Comparison of ENCODE assay signal across 8 mouse cellular contexts in the genomic region with DNA sequence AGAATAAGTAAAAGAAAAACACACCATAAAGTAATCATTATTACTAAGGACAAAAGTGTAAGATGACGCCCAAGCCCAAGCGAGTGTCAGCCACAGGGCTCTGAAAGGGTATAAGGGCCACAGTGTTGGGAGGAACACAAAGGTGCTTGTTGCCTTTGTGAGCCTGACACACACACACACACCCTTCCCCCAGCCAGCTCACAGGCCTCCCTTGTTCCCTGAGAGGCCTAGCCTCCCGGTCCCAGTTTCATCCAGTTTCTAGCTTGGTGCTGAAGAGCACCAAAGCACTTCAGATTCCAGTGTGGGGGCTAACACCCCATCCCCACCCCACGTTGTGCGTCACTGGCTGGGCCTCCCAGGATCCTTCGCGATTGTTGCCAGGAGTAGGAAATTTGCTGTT. TPM values are rescaled to one million over a fixed set of nuclear protein-coding genes. Genes with fewer than 3 reads are reported as not detected.
DNase-seq lines count a peak whose midpoint lies in the region; ATAC-seq and TF ChIP-seq lines count a peak whose summit lies in the region.

No protein-coding gene starts in this region.

- no peak for DNase-seq in left cerebral cortex, adult 2 months (ENCODE audit: extremely low spot score in 1 of 2, low spot score in 2 of 2)
- no peak for DNase-seq in left cerebral cortex, postnatal 4 days
- peak; percentile 35 for DNase-seq in embryonic facial prominence, embryonic 14.5 days (ENCODE audit: low spot score)
- peak; percentile 20 to 40 for DNase-seq in kidney, postnatal 4 days
- no peak for DNase-seq in urinary bladder, postnatal 36 days (ENCODE audit: low spot score in 2 of 2)
- DNase-seq in urinary bladder, adult 2 months (ENCODE audit: low spot score) = no peak

- no peaks in the 10 kb centered on the region for H3K9me3 ChIP-seq in embryonic facial prominence, embryonic 14.5 days (ENCODE audit: control insufficient read depth, low read length)
- H3K9me3 ChIP-seq in neural tube, embryonic 13.5 days = no peaks in the 10 kb centered on the region

- no peak overlapping the region for H3K4me2 ChIP-seq in embryonic facial prominence, embryonic 14.5 days (ENCODE audit: low read depth, low read length)
- no peak overlapping the region for H3K4me2 ChIP-seq in neural tube, embryonic 13.5 days

- no peak overlapping the region for H3K9ac ChIP-seq in embryonic facial prominence, embryonic 14.5 days (ENCODE audit: low read depth, low read length)
- H3K9ac ChIP-seq in neural tube, embryonic 13.5 days = no peak overlapping the region

- H3K27me3 ChIP-seq in embryonic facial prominence, embryonic 14.5 days (replicated peaks; ENCODE audit: control insufficient read depth, insufficient read depth, low read length) = no peaks in the 10 kb centered on the region
- H3K27me3 ChIP-seq in neural tube, embryonic 13.5 days = no peaks in the 10 kb centered on the region

- no peak for TF ChIP-seq CTCF in left cerebral cortex, adult 2 months (IDR thresholded peaks at IDR 0.05)

- ATAC-seq in embryonic facial prominence, embryonic 14.5 days (ENCODE audit: low read depth) = no peak
- peak; percentile 59 for ATAC-seq in neural tube, embryonic 13.5 days (ENCODE audit: low read depth)
- ATAC-seq in erythroid progenitor cell, adult 5-6 weeks (replicated peaks; ENCODE audit: low FRiP score, poor library complexity, severe bottlenecking) = no peak

- intact Hi-C loops in left cerebral cortex, adult 2 months (cut with DNase I) = no loop called here
- intact Hi-C loops in left cerebral cortex, postnatal 4 days (cut with DNase I) = no loop called here

- H3K36me3 ChIP-seq in embryonic facial prominence, embryonic 14.5 days (ENCODE audit: control insufficient read depth, insufficient read depth, low read length) = no peaks in the 10 kb centered on the region
- no peaks in the 10 kb centered on the region for H3K36me3 ChIP-seq in neural tube, embryonic 13.5 days

- H3K27ac ChIP-seq in left cerebral cortex, adult 2 months = peak overlapping the region; percentile 66; the same call in 1 of the 2 replicates
- H3K27ac ChIP-seq in embryonic facial prominence, embryonic 14.5 days (replicated peaks; ENCODE audit: low read depth, low read length) = peak overlapping the region; percentile 0; the same call in 1 of the 2 replicates
- no peak overlapping the region for H3K27ac ChIP-seq in neural tube, embryonic 13.5 days (replicated peaks)

- H3K4me3 ChIP-seq in left cerebral cortex, adult 2 months = no peak overlapping the region
- no peak overlapping the region for H3K4me3 ChIP-seq in embryonic facial prominence, embryonic 14.5 days (ENCODE audit: low read depth, low read length)
- no peak overlapping the region for H3K4me3 ChIP-seq in neural tube, embryonic 13.5 days

- 29% methylated on average over 7 of the region's 7 CpGs for WGBS in embryonic facial prominence, embryonic 14.5 days
- 32% methylated on average over 7 of the region's 7 CpGs for WGBS in neural tube, embryonic 13.5 days

- H3K4me1 ChIP-seq in embryonic facial prominence, embryonic 14.5 days (ENCODE audit: control insufficient read depth, insufficient read depth, low read length) = peaks cover 7% of the 10 kb centered on the region; the same call in 1 of the 2 replicates
- peaks cover 14% of the 10 kb centered on the region for H3K4me1 ChIP-seq in neural tube, embryonic 13.5 days (replicated peaks)

RNA-seq across cellular contexts. Expression of gene Depdc1b, which starts 14.7 kb away (rescaled TPM):
- total RNA-seq in left cerebral cortex, adult 2 months (2021) = under 1 TPM; 0.48 to 0.89 TPM
- 1 to 10 TPM; 1.9 to 2.0 TPM for total RNA-seq in left cerebral cortex, postnatal 4 days (2021)
- polyA plus RNA-seq in embryonic facial prominence, embryonic 14.5 days (2014; fragmentation: Nextera tagmentation; extraction: Ambion mirVana) = 5.6 and 7.4 TPM in 2 replicates
- polyA plus RNA-seq in neural tube, embryonic 13.5 days (2015; fragmentation: Nextera tagmentation; extraction: Ambion mirVana) = 2.5 and 3.2 TPM in 2 replicates
- polyA plus RNA-seq in urinary bladder, adult 2 months (2012; rRNA removed) = 0.37 and 0.56 TPM in 2 replicates
- total RNA-seq in erythroid progenitor cell, adult 5-6 weeks (2015; ENCODE audit: low replicate concordance) = 163 and 205 TPM in 2 replicates
- total RNA-seq in erythroid progenitor cell, adult 5-6 weeks (2017; ENCODE audit: low replicate concordance) = 175 and 226 TPM in 2 replicates

Comparison
In these comparisons a context has a peak if more than half of its experiments do, and no peak if none do; other contexts are left out.
1. DNase-seq: peak in embryonic facial prominence, embryonic 14.5 days (single experiment) and kidney, postnatal 4 days (2 of 2); none in left cerebral cortex, adult 2 months (0 of 2), left cerebral cortex, postnatal 4 days (single experiment), urinary bladder, postnatal 36 days (0 of 2) and urinary bladder, adult 2 months (single experiment).
2. RNA of gene Depdc1b, which starts 14.7 kb away (total RNA-seq): 163 to 226 TPM in erythroid progenitor cell, adult 5-6 weeks; 1.9 to 2.0 TPM in left cerebral cortex, postnatal 4 days and 0.48 to 0.89 TPM in left cerebral cortex, adult 2 months; every median in the first group is over 10 times any median in the second.